Mouse (Mus musculus) forebrain, embryonic 14.5 days (tissue): ENCODE data around the gene Usp15. TPM values are rescaled to one million over a fixed set of nuclear protein-coding genes. Genes with fewer than 3 reads are reported as not detected.
A peak's percentile ranks its signal among the peaks of the same experiment; 100 is the strongest.

ENCODE experiments used
- ATAC-seq: fragments of 200-750 bp; cut with Nextera tagmentation; 2 replicates; pipeline ENCODE4 v1.8.0; 2017; ENCODE audit warnings: mild to moderate bottlenecking, moderate library complexity
- DNase-seq: peaks from one replicate; pipeline ENCODE4 v3.0.0-alpha.2; 2015; ENCODE audit warnings: low spot score
- H3K27ac ChIP-seq: fragments of 300-500 bp; sonication (generic); 2 replicates; pipeline ENCODE4 v1.5.1; 2014; ENCODE audit warnings: low read depth, mild to moderate bottlenecking, control low read depth, low read length, moderate library complexity
- H3K27me3 ChIP-seq: fragments of 300-500 bp; sonication (generic); replicated peaks from 2 replicates; pipeline ENCODE4 v1.6.1; 2014; ENCODE audit warnings: low read length, control low read depth, mixed read lengths; ENCODE audit not compliant: control insufficient read depth, insufficient read depth
- H3K36me3 ChIP-seq: fragments of 300-500 bp; sonication (generic); 2 replicates; pipeline ENCODE4 v1.6.1; 2014; ENCODE audit warnings: low read length, control low read depth; ENCODE audit not compliant: control insufficient read depth, insufficient read depth
- H3K4me1 ChIP-seq: fragments of 300-500 bp; sonication (generic); 2 replicates; pipeline ENCODE4 v1.6.1; 2014; ENCODE audit warnings: antibody characterized with exemption, low read length, control low read depth; ENCODE audit not compliant: control insufficient read depth, insufficient read depth
- H3K4me2 ChIP-seq: fragments of 300-500 bp; sonication (generic); 2 replicates; pipeline ENCODE4 v1.6.1; 2014; ENCODE audit warnings: mild to moderate bottlenecking, control low read depth, low read length
- H3K4me3 ChIP-seq: fragments of 300-500 bp; sonication (generic); 2 replicates; pipeline ENCODE4 v1.5.1; 2014; ENCODE audit warnings: low read depth, low read length, control low read depth
- H3K9ac ChIP-seq: fragments of 300-500 bp; sonication (generic); 2 replicates; pipeline ENCODE4 v1.6.1; 2014; ENCODE audit warnings: mild to moderate bottlenecking, low read length, control low read depth, moderate library complexity
- H3K9me3 ChIP-seq: fragments of 300-500 bp; sonication (generic); replicated peaks from 2 replicates; pipeline ENCODE4 v1.6.1; 2016; ENCODE audit warnings: low read length, control low read depth, mixed read lengths; ENCODE audit not compliant: control insufficient read depth
- WGBS: fragments of 180-500 bp; shearing (Covaris S2); extraction: QIAGEN DNeasy Blood & Tissue Kit; methylation state at CpG from one replicate; pipeline ENCODE4 v1.1.7; 2014; 5-methylcytosine and 5-hydroxymethylcytosine counted together
- polyA plus RNA-seq: library from polyadenylated mRNA; unstranded; fragments of >200 nt; fragmentation: Nextera tagmentation; extraction: Ambion mirVana; gene quantifications from 2 replicates; pipeline ENCODE4 v1.2.1, GENCODE M21; 2014

Usp15 gene
- polyA plus RNA-seq, 1 experiment from 2014 or later: 63.9 TPM

- DNase-seq (peak; percentile 69), ATAC-seq (peak; percentile 80; the same call in 1 of the 2 replicates)
- Histone ChIP-seq H3K9me3 (no peaks in the 10 kb centered on the region), H3K4me3 (no peak overlapping the region), H3K4me1 (no peaks in the 10 kb centered on the region), H3K4me2 (no peak overlapping the region), H3K9ac (no peak overlapping the region), H3K27ac (no peak overlapping the region), H3K27me3 (no peaks in the 10 kb centered on the region), H3K36me3 (peaks cover 35% of the 10 kb centered on the region)
- 55% methylated on average over 2 of the region's 2 CpGs for WGBS
Observed at GRCm38 (mm10) chr10:123156392-123156791, 40.4 kb downstream of the Usp15 start.

- no peak for DNase-seq
- H3K27me3 ChIP-seq: no peaks in the 10 kb centered on the region
- H3K4me3 ChIP-seq: no peak overlapping the region
- WGBS: 88% methylated on average over 6 of the region's 6 CpGs
- H3K27ac ChIP-seq: no peak overlapping the region
- no peak overlapping the region for H3K4me2 ChIP-seq
- no peak overlapping the region for H3K9ac ChIP-seq
- no peaks in the 10 kb centered on the region for H3K4me1 ChIP-seq
- H3K36me3 ChIP-seq: peaks cover 34% of the 10 kb centered on the region
- H3K9me3 ChIP-seq: no peaks in the 10 kb centered on the region
- no peak for ATAC-seq
Observed at GRCm38 (mm10) chr10:123155764-123156163, 41.0 kb downstream of the Usp15 start.

- DNase-seq (no peak), ATAC-seq (no peak)
- H3K4me1 ChIP-seq: no peaks in the 10 kb centered on the region
- H3K36me3 ChIP-seq: peaks cover 22% of the 10 kb centered on the region
- no peak overlapping the region for H3K9ac ChIP-seq
- WGBS: 84% methylated on average over 2 of the region's 2 CpGs
- H3K27ac ChIP-seq: no peak overlapping the region
- no peaks in the 10 kb centered on the region for H3K27me3 ChIP-seq
- no peaks in the 10 kb centered on the region for H3K9me3 ChIP-seq
- no peak overlapping the region for H3K4me2 ChIP-seq
- no peak overlapping the region for H3K4me3 ChIP-seq
Observed at GRCm38 (mm10) chr10:123153321-123153720, 43.5 kb downstream of the Usp15 start.

- no peaks in the 10 kb centered on the region for H3K4me1 ChIP-seq
- H3K4me2 ChIP-seq: no peak overlapping the region
- no peaks in the 10 kb centered on the region for H3K9me3 ChIP-seq
- no peak for ATAC-seq
- H3K27ac ChIP-seq: no peak overlapping the region
- no peak overlapping the region for H3K9ac ChIP-seq
- no peaks in the 10 kb centered on the region for H3K27me3 ChIP-seq
- H3K36me3 ChIP-seq: peaks cover 28% of the 10 kb centered on the region
- no peak overlapping the region for H3K4me3 ChIP-seq
- DNase-seq: no peak
- WGBS: 83% methylated on average over 4 of the region's 4 CpGs
Observed at GRCm38 (mm10) chr10:123148025-123148814, 48.6 kb downstream of the Usp15 start.

GRCm38 (mm10) chr10:123147180-123147579, 49.6 kb downstream of the Usp15 start:
- no peak overlapping the region for H3K4me3 ChIP-seq
- H3K27me3 ChIP-seq: no peaks in the 10 kb centered on the region
- H3K4me2 ChIP-seq: no peak overlapping the region
- H3K36me3 ChIP-seq: peaks cover 27% of the 10 kb centered on the region
- H3K4me1 ChIP-seq: no peaks in the 10 kb centered on the region
- H3K27ac ChIP-seq: no peak overlapping the region
- DNase-seq: peak; percentile 38
- H3K9ac ChIP-seq: no peak overlapping the region
- H3K9me3 ChIP-seq: no peaks in the 10 kb centered on the region
- 0 out of 2 replicates have a peak, but pooled peaks have one; percentile 37 for ATAC-seq
- 74% methylated on average over 6 of the region's 6 CpGs for WGBS

- ATAC-seq (no peak), DNase-seq (no peak)
- Histone ChIP-seq H3K27me3 (no peaks in the 10 kb centered on the region), H3K27ac (no peak overlapping the region), H3K4me2 (no peak overlapping the region), H3K4me1 (no peaks in the 10 kb centered on the region), H3K36me3 (peaks cover 21% of the 10 kb centered on the region), H3K9me3 (no peaks in the 10 kb centered on the region), H3K9ac (no peak overlapping the region), H3K4me3 (no peak overlapping the region)
- WGBS: 90% methylated on average over 2 of the region's 2 CpGs
Observed at GRCm38 (mm10) chr10:123146349-123146748, 50.4 kb downstream of the Usp15 start.

GRCm38 (mm10) chr10:123144256-123144655, 52.5 kb downstream of the Usp15 start:
- H3K27ac ChIP-seq: no peak overlapping the region
- H3K9me3 ChIP-seq: no peaks in the 10 kb centered on the region
- 93% methylated on average over 8 of the region's 8 CpGs for WGBS
- no peak overlapping the region for H3K4me3 ChIP-seq
- no peak overlapping the region for H3K4me2 ChIP-seq
- DNase-seq: no peak
- no peaks in the 10 kb centered on the region for H3K4me1 ChIP-seq
- no peak for ATAC-seq
- H3K9ac ChIP-seq: no peak overlapping the region
- H3K27me3 ChIP-seq: no peaks in the 10 kb centered on the region
- H3K36me3 ChIP-seq: peaks cover 28% of the 10 kb centered on the region

GRCm38 (mm10) chr10:123142395-123143050, 54.3 kb downstream of the Usp15 start:
- Histone ChIP-seq H3K36me3 (peaks cover 28% of the 10 kb centered on the region), H3K9ac (no peak overlapping the region), H3K4me1 (no peaks in the 10 kb centered on the region), H3K9me3 (no peaks in the 10 kb centered on the region), H3K27me3 (no peaks in the 10 kb centered on the region), H3K4me3 (no peak overlapping the region), H3K27ac (no peak overlapping the region), H3K4me2 (no peak overlapping the region)
- 94% methylated on average over 5 of the region's 5 CpGs for WGBS
- DNase-seq (no peak), ATAC-seq (no peak)

GRCm38 (mm10) chr10:123135818-123136217, 61.0 kb downstream of the Usp15 start:
- Histone ChIP-seq H3K4me2 (no peak overlapping the region), H3K9ac (no peak overlapping the region), H3K9me3 (no peaks in the 10 kb centered on the region), H3K4me3 (no peak overlapping the region), H3K27ac (no peak overlapping the region), H3K36me3 (peaks cover 33% of the 10 kb centered on the region), H3K27me3 (no peaks in the 10 kb centered on the region), H3K4me1 (no peaks in the 10 kb centered on the region)
- 48% methylated on average over 10 of the region's 10 CpGs for WGBS
- DNase-seq: peak; percentile 28
- ATAC-seq: no peak
